Mouse (Mus musculus): ENCODE data around the gene Shisa3.

Gene Shisa3

GRCm38 (mm10) chr5:67633138-67633782 is 25.6 kb downstream of the Shisa3 start:
- no peak for DNase-seq (ENCODE audit: low spot score)

GRCm38 (mm10) chr5:67633831-67634268 is 26.2 kb downstream of the Shisa3 start:
- DNase-seq (ENCODE audit: low spot score): no peak

GRCm38 (mm10) chr5:67634339-67634738 is 26.7 kb downstream of the Shisa3 start:
- DNase-seq (ENCODE audit: low spot score): no peak

- DNase-seq (ENCODE audit: low spot score): no peak
These were observed 33.1 kb downstream of the Shisa3 start for GRCm38 (mm10) chr5:67640596-67641312.

- no peak for DNase-seq (ENCODE audit: low spot score)
These were observed 33.9 kb downstream of the Shisa3 start for GRCm38 (mm10) chr5:67641406-67642120.

- no peak for DNase-seq (ENCODE audit: low spot score)
These were observed 36.0 kb downstream of the Shisa3 start for GRCm38 (mm10) chr5:67643537-67644255.

- DNase-seq (ENCODE audit: low spot score): no peak
These were observed 39.3 kb downstream of the Shisa3 start for GRCm38 (mm10) chr5:67646756-67647529.

GRCm38 (mm10) chr5:67647568-67647967 is 39.9 kb downstream of the Shisa3 start:
- no peak for DNase-seq (ENCODE audit: low spot score)

GRCm38 (mm10) chr5:67649156-67649555 is 41.5 kb downstream of the Shisa3 start:
- DNase-seq (ENCODE audit: low spot score): no peak

GRCm38 (mm10) chr5:67650021-67650420 is 42.3 kb downstream of the Shisa3 start:
- no peak for DNase-seq (ENCODE audit: low spot score)

- DNase-seq (ENCODE audit: low spot score): no peak
These were observed 44.8 kb downstream of the Shisa3 start for GRCm38 (mm10) chr5:67652468-67652867.

- DNase-seq (ENCODE audit: low spot score): no peak
These were observed 45.9 kb downstream of the Shisa3 start for GRCm38 (mm10) chr5:67653543-67653942.

- no peak for DNase-seq (ENCODE audit: low spot score)
These were observed 46.9 kb downstream of the Shisa3 start for GRCm38 (mm10) chr5:67654572-67654971.

- DNase-seq (ENCODE audit: low spot score): no peak
These were observed 48.2 kb downstream of the Shisa3 start for GRCm38 (mm10) chr5:67655696-67656519.

- no peak for DNase-seq (ENCODE audit: low spot score)
These were observed 49.2 kb downstream of the Shisa3 start for GRCm38 (mm10) chr5:67656821-67657259.

GRCm38 (mm10) chr5:67659864-67660263 is 52.2 kb downstream of the Shisa3 start:
- DNase-seq (ENCODE audit: low spot score): no peak

GRCm38 (mm10) chr5:67662715-67663114 is 55.0 kb downstream of the Shisa3 start:
- DNase-seq (ENCODE audit: low spot score): no peak

- no peak for DNase-seq (ENCODE audit: low spot score)
These were observed 61.8 kb downstream of the Shisa3 start for GRCm38 (mm10) chr5:67669436-67669896.

- no peak for DNase-seq (ENCODE audit: low spot score)
These were observed 62.5 kb downstream of the Shisa3 start for GRCm38 (mm10) chr5:67670158-67670557.

GRCm38 (mm10) chr5:67673008-67673407 is 65.3 kb downstream of the Shisa3 start:
- DNase-seq (ENCODE audit: low spot score): no peak
